Mouse (Mus musculus): Measurements from ENCODE around the gene Intu. TPM values are rescaled to one million over a fixed set of nuclear protein-coding genes. Genes with fewer than 3 reads are reported as not detected.

Intu gene
- polyA plus RNA-seq (2015; fragmentation: Nextera tagmentation; extraction: Ambion mirVana): 1.0 and 1.2 TPM in 2 replicates

DNA sequence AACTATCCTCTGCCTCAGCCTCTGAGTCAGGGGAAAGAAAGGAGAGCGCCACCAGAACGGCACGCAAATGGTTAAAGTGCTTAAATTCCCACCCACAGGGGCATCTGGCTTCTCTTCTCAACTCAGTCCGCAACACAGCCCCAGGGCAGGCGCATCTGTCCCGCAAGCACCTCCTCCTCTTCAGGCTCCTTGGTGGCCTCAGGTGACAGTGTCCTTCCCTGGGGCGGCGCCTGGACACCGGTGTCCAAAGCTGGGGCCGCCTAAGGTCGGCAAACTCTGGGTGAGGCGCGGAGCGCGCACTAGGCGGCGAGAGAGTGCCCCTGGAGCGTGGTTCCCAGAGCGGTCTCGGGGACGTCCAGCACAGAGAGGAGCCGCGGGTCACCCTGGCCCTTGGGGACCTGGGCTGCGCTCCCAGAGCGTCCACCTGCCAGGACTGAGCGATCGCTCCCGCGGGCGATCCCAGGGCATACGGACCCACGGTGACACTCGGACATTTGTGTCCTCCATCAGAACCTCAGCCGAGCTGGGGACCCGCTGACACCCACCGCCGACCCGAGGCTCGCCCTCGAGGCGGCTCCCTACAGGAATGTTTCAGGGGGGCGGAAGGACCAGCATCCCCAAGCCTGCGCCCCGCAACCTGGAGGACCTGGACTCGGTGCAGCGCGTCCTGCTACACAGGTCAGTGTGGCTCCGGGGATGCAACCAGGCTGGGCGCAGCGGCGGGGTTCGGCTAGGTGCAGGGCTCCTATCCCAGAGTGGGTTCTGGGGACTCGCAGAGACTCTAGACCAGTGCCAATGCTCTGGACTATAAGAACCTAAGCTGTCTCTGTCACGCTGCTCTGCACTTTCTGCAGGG is at the start of gene Intu:
Intu (plus strand) TSS at position 1 of the 856 bp plus-strand sequence.
- Histone ChIP-seq H3K9ac (ENCODE audit: low read depth, low read length) (no peak within 1 kb of the TSS), H3K4me3 (ENCODE audit: low read depth, low read length) (peak within 1 kb of the TSS; percentile 56), H3K27ac (ENCODE audit: low read depth, low read length) (no peak within 1 kb of the TSS), H3K27me3 (replicated peaks; ENCODE audit: control insufficient read depth, insufficient read depth, low read length) (peaks cover 21% of the 10 kb centered on the region; the same call in 1 of the 2 replicates), H3K4me2 (replicated peaks; ENCODE audit: low read depth) (peak within 1 kb of the TSS; percentile 95), H3K4me1 (replicated peaks; ENCODE audit: control insufficient read depth, insufficient read depth, low read length) (no peaks in the 10 kb centered on the region; the same call in 1 of the 2 replicates), H3K36me3 (ENCODE audit: control insufficient read depth, insufficient read depth) (no peaks in the 10 kb centered on the region), H3K9me3 (ENCODE audit: control insufficient read depth) (no peaks in the 10 kb centered on the region)
- TF ChIP-seq CTCF (IDR thresholded peaks at IDR 0.05; ENCODE audit: low read depth): peak; percentile 70
- WGBS: under 1% methylated on average over 54 of the region's 54 CpGs
- peak; percentile 56; the same call in 1 of the 2 replicates for ATAC-seq

DNA sequence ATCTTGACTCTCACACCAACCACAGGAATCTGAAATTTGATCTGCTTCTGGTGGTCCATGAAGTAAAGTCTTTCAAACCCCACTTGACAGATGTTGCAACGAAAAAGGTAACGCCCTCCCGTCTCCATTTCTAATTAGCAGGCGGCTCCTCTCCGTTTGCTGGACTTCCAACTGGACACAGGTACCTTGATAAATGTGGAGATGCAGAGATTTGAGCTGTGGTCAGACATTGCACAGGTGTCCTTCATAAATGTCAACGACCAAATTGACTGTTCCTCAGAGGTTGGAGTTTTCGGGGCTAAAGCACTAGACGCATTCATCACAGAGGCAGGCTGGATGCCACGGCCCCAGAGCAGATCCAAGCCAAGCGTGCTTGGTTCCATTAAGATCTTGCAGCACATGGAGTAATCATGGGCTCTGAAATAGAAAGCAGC is 47.8 kb upstream of the Intu start:
- H3K27ac ChIP-seq (ENCODE audit: low read depth, low read length): no peak overlapping the region
- no peaks in the 10 kb centered on the region for H3K36me3 ChIP-seq (ENCODE audit: control insufficient read depth, insufficient read depth)
- H3K9me3 ChIP-seq (ENCODE audit: control insufficient read depth): no peaks in the 10 kb centered on the region
- H3K9ac ChIP-seq (ENCODE audit: low read depth, low read length): no peak overlapping the region
- H3K4me3 ChIP-seq (ENCODE audit: low read depth, low read length): no peak overlapping the region
- ATAC-seq: no peak
- no peaks in the 10 kb centered on the region for H3K4me1 ChIP-seq (replicated peaks; ENCODE audit: control insufficient read depth, insufficient read depth, low read length)
- peak overlapping the region; percentile 17; the same call in 1 of the 2 replicates for H3K4me2 ChIP-seq (replicated peaks; ENCODE audit: low read depth)
- 64% methylated on average over 10 of the region's 10 CpGs for WGBS
- no peak for TF ChIP-seq CTCF (IDR thresholded peaks at IDR 0.05; ENCODE audit: low read depth)
- H3K27me3 ChIP-seq (replicated peaks; ENCODE audit: control insufficient read depth, insufficient read depth, low read length): no peaks in the 10 kb centered on the region

DNA sequence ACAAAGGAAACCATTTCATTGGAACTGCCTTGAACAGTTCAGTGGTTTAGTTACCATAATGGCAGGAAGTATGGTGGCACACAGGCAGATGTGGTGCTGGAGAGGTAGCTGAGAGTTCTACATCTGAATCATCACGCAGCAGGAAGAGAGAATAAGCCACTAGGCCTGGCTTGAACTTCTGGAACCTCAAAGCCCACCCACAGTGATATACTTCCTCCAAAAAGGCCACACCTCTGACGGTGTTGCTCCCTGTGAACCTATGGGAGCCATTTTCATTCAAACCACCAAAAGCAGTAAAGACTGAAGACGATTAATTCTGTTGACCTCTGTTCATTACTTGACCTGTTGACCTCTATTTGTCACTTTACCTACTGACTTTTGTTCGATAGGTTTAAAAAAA is 43.7 kb upstream of the Intu start:
- Histone ChIP-seq H3K36me3 (ENCODE audit: control insufficient read depth, insufficient read depth) (no peaks in the 10 kb centered on the region), H3K27ac (ENCODE audit: low read depth, low read length) (no peak overlapping the region), H3K9me3 (ENCODE audit: control insufficient read depth) (no peaks in the 10 kb centered on the region), H3K27me3 (replicated peaks; ENCODE audit: control insufficient read depth, insufficient read depth, low read length) (no peaks in the 10 kb centered on the region), H3K4me3 (ENCODE audit: low read depth, low read length) (no peak overlapping the region), H3K4me1 (replicated peaks; ENCODE audit: control insufficient read depth, insufficient read depth, low read length) (no peaks in the 10 kb centered on the region), H3K4me2 (replicated peaks; ENCODE audit: low read depth) (no peak overlapping the region), H3K9ac (ENCODE audit: low read depth, low read length) (no peak overlapping the region)
- ATAC-seq: no peak
- WGBS: 90% methylated on average over 4 of the region's 4 CpGs
- no peak for TF ChIP-seq CTCF (IDR thresholded peaks at IDR 0.05; ENCODE audit: low read depth)

DNA sequence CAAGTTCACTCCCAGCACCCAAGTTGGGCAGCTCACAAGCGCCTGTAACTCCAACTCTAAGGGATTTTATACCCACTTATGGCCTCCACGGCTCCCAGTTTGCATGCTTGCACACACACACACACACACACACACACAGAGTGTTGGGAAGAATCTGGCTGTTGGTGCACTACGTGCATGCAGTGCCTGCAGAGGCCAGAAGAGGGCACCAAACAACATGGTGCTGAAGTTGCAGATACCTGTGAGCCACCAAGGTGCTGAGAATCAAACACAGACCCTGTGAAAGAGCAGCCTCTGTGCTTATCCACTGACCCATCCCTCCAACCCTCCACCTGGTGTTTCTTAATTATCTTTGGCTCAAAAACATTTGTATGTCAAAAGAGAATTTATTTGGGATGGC is 39.3 kb upstream of the Intu start:
- Histone ChIP-seq H3K27me3 (replicated peaks; ENCODE audit: control insufficient read depth, insufficient read depth, low read length) (no peaks in the 10 kb centered on the region), H3K4me1 (replicated peaks; ENCODE audit: control insufficient read depth, insufficient read depth, low read length) (no peaks in the 10 kb centered on the region), H3K4me2 (replicated peaks; ENCODE audit: low read depth) (no peak overlapping the region), H3K27ac (ENCODE audit: low read depth, low read length) (no peak overlapping the region), H3K36me3 (ENCODE audit: control insufficient read depth, insufficient read depth) (no peaks in the 10 kb centered on the region), H3K4me3 (ENCODE audit: low read depth, low read length) (no peak overlapping the region), H3K9ac (ENCODE audit: low read depth, low read length) (no peak overlapping the region), H3K9me3 (ENCODE audit: control insufficient read depth) (no peaks in the 10 kb centered on the region)
- peak; percentile 46 for TF ChIP-seq CTCF (IDR thresholded peaks at IDR 0.05; ENCODE audit: low read depth)
- 79% methylated on average over 3 of the region's 3 CpGs for WGBS
- no peak for ATAC-seq

DNA sequence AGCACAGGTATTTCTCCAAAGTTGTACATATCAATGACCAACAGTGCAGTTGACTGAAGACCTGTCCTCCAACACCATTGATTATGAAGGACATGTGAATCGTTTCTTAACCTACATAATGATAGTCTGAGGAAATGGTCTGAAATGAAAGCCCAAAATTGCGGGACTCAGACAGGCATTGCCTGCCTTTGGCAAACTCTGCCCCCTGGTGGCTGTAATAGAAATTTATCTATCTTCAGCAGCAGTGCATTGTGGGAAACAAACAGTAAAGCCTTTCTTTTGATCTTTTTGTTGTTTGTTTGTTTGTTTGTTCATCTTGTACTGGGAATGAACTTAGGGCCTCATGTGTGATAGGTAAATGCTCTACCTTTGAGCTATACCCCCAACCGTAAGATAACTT is 32.2 kb upstream of the Intu start:
- WGBS: 89% methylated on average over 3 of the region's 3 CpGs
- H3K27ac ChIP-seq (ENCODE audit: low read depth, low read length): no peak overlapping the region
- H3K9ac ChIP-seq (ENCODE audit: low read depth, low read length): no peak overlapping the region
- H3K4me3 ChIP-seq (ENCODE audit: low read depth, low read length): no peak overlapping the region
- peak; percentile 47 for TF ChIP-seq CTCF (IDR thresholded peaks at IDR 0.05; ENCODE audit: low read depth)
- no peak for ATAC-seq
- no peak overlapping the region for H3K4me2 ChIP-seq (replicated peaks; ENCODE audit: low read depth)
- no peaks in the 10 kb centered on the region for H3K9me3 ChIP-seq (ENCODE audit: control insufficient read depth)
- H3K4me1 ChIP-seq (replicated peaks; ENCODE audit: control insufficient read depth, insufficient read depth, low read length): no peaks in the 10 kb centered on the region
- H3K36me3 ChIP-seq (ENCODE audit: control insufficient read depth, insufficient read depth): no peaks in the 10 kb centered on the region
- H3K27me3 ChIP-seq (replicated peaks; ENCODE audit: control insufficient read depth, insufficient read depth, low read length): no peaks in the 10 kb centered on the region

DNA sequence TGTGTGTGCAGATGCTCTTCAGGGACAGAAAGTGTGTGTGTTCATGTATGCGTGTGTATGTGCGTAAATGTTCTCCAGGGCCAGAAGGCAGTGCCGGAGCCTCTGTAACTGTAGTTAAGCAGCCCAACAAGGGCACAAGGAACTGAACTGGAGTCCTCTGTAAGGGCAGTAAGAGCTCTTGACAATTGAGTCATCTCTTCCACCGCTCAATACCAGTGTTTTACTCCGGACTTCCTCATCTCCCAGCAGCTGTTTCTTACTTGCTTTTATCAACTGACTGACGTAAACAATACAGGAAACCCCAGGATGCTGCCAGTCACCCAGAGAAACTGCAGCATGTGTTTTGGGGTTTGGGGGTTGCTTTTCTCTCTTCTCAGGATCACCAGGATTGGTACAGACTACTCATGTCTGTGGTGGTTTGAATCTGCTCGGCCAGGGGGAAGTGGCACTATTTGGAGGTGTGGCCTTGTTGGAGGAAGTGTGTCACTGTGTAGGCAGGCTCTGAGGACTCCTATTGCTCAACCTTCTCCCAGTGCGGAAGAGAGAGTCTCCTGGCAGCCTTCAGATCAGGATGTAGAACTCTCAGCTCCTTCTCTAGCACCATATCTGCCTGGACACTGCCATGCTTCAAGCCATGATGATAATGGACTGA is 30.8 kb upstream of the Intu start:
- Histone ChIP-seq H3K4me3 (ENCODE audit: low read depth, low read length) (no peak overlapping the region), H3K27ac (ENCODE audit: low read depth, low read length) (no peak overlapping the region), H3K9me3 (ENCODE audit: control insufficient read depth) (no peaks in the 10 kb centered on the region), H3K27me3 (replicated peaks; ENCODE audit: control insufficient read depth, insufficient read depth, low read length) (no peaks in the 10 kb centered on the region), H3K4me1 (replicated peaks; ENCODE audit: control insufficient read depth, insufficient read depth, low read length) (no peaks in the 10 kb centered on the region), H3K4me2 (replicated peaks; ENCODE audit: low read depth) (no peak overlapping the region), H3K36me3 (ENCODE audit: control insufficient read depth, insufficient read depth) (no peaks in the 10 kb centered on the region), H3K9ac (ENCODE audit: low read depth, low read length) (no peak overlapping the region)
- 84% methylated on average over 8 of the region's 8 CpGs for WGBS
- no peak for ATAC-seq
- TF ChIP-seq CTCF (IDR thresholded peaks at IDR 0.05; ENCODE audit: low read depth): no peak

Measured in intestine, postnatal 0 days (tissue).